Mouse (Mus musculus) heart, postnatal 0 days (tissue): ENCODE measurements around the gene Cd79b. TPM values are rescaled to one million over a fixed set of nuclear protein-coding genes. Genes with fewer than 3 reads are reported as not detected.
A peak's percentile ranks its signal among the peaks of the same experiment; 100 is the strongest.

ENCODE experiments used
- ATAC-seq: fragments of 200-750 bp; cut with Nextera tagmentation; 2 replicates; pipeline ENCODE4 v1.8.0; 2017; ENCODE audit warnings: low read depth, moderate number of reproducible peaks, moderate library complexity; ENCODE audit not compliant: insufficient read depth
- DNase-seq: peaks from one replicate; pipeline ENCODE4 v3.0.0-alpha.2; 2016; ENCODE audit warnings: low spot score
- H3K27ac ChIP-seq: fragments of 300-500 bp; sonication (generic); 2 replicates; pipeline ENCODE4 v1.5.1; 2014; ENCODE audit warnings: low read depth, mild to moderate bottlenecking
- H3K27me3 ChIP-seq: fragments of 300-500 bp; sonication (generic); 2 replicates; pipeline ENCODE4 v1.6.1; 2014; ENCODE audit warnings: low read length, mixed read lengths; ENCODE audit not compliant: control insufficient read depth, insufficient read depth
- H3K36me3 ChIP-seq: fragments of 300-500 bp; sonication (generic); replicated peaks from 2 replicates; pipeline ENCODE4 v1.6.1; 2014; ENCODE audit warnings: low read length, mixed read lengths; ENCODE audit not compliant: control insufficient read depth, insufficient read depth
- H3K4me1 ChIP-seq: fragments of 300-500 bp; sonication (generic); 2 replicates; pipeline ENCODE4 v1.6.1; 2014; ENCODE audit warnings: antibody characterized with exemption; ENCODE audit not compliant: control insufficient read depth, insufficient read depth
- H3K4me2 ChIP-seq: fragments of 300-500 bp; sonication (generic); 2 replicates; pipeline ENCODE4 v1.6.1; 2014; ENCODE audit warnings: low read depth, mild to moderate bottlenecking, low read length, moderate library complexity
- H3K4me3 ChIP-seq: fragments of 300-500 bp; sonication (generic); 2 replicates; pipeline ENCODE4 v1.5.1; 2014; ENCODE audit warnings: low read depth, low read length
- H3K9ac ChIP-seq: fragments of 300-500 bp; sonication (generic); replicated peaks from 2 replicates; pipeline ENCODE4 v1.6.1; 2014; ENCODE audit warnings: low read depth, low read length, mixed read lengths
- H3K9me3 ChIP-seq: fragments of 300-500 bp; sonication (generic); replicated peaks from 2 replicates; pipeline ENCODE4 v1.6.1; 2016; ENCODE audit warnings: low read length; ENCODE audit not compliant: control insufficient read depth
- CTCF ChIP-seq: IDR thresholded peaks from 2 replicates; pipeline ENCODE4 v1.5.1; 2016; ENCODE audit warnings: antibody characterized with exemption, control low read depth, low read depth
- EP300 ChIP-seq: IDR thresholded peaks from 2 replicates; pipeline ENCODE4 v1.6.1; 2016; ENCODE audit warnings: antibody characterized with exemption, low read depth
- WGBS: fragments of 180-500 bp; shearing (Covaris S2); extraction: QIAGEN DNeasy Blood & Tissue Kit; methylation state at CpG from one replicate; pipeline ENCODE4 v1.1.7; 2014; 5-methylcytosine and 5-hydroxymethylcytosine counted together
- polyA plus RNA-seq: library from polyadenylated mRNA; unstranded; fragments of >200 nt; fragmentation: Nextera tagmentation; extraction: Ambion mirVana; gene quantifications from 2 replicates; pipeline ENCODE4 v1.2.1, GENCODE M21; 2015
- total RNA-seq: library from RNA; depleted of rRNA; stranded (reverse); fragments of >200 nt; gene quantifications from 2 replicates; pipeline ENCODE4 v1.2.3, GENCODE M21; 2014; ENCODE audit warnings: low replicate concordance

The Cd79b gene
- total and polyA plus RNA-seq, 2 experiments from 2014 or later, result 0.19 to 1.2 TPM

DNA sequence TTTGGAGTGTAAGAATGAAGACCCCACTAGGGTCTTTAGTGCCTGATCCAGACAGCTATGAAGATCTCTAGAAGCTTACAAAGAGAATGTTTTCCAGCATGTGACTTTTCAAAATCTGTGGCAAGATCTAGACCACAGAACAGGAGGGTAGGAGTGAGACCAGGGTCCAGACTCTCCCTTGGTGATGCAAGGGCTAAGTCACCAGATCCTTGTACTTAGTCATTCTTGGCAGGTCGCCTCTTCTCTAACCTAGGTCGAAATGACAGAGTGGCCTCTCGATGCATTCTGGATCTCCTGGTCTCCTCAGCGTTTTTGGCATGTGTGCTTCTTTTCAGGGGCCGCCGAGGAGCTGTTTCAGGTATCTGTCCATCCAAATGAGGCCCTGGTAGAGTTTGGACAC lies 32.1 kb downstream of the Cd79b start:
- Histone ChIP-seq H3K36me3 (no peaks in the 10 kb centered on the region), H3K27ac (no peak overlapping the region), H3K27me3 (0 out of 2 replicates have a peak, but pooled peaks cover 4% of the 10 kb centered on the region), H3K4me1 (no peaks in the 10 kb centered on the region), H3K9me3 (no peaks in the 10 kb centered on the region), H3K9ac (no peak overlapping the region), H3K4me3 (no peak overlapping the region), H3K4me2 (no peak overlapping the region)
- TF ChIP-seq CTCF, result no peak
- no peak for TF ChIP-seq EP300
- no peak for DNase-seq
- no peak for ATAC-seq
- WGBS, result 67% methylated on average over 6 of the region's 6 CpGs

DNA sequence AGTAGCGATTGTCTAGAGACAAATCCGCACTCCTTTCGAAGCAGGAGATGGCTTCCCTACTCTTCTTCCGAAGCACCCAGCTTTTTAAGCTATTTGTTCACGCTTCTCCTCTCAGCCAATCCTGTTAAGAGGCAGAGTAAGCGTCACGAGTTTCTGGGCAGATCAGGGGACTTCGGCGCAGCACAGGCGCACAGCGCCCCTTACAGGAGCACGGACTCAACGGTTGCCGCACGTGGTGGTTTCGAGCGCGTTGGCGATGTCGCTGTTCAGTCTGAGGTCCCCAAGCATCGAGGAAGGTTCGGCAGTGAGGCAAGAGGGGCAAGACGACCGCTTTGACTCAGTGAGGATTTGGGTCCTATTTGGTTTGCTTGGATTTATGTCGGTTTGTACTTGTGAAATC lies 38.1 kb downstream of the Cd79b start, which contains the start of gene Tcam1:
Tcam1 (plus strand) TSS at position 219 of the 400 bp plus-strand sequence.
- H3K4me3 ChIP-seq, result no peak within 1 kb of the TSS
- H3K4me2 ChIP-seq, result no peak within 1 kb of the TSS
- no peak within 1 kb of the TSS for H3K9ac ChIP-seq
- peak; percentile 75 for TF ChIP-seq CTCF
- no peak for TF ChIP-seq EP300
- no peaks in the 10 kb centered on the region for H3K9me3 ChIP-seq
- H3K4me1 ChIP-seq, result peaks cover 21% of the 10 kb centered on the region; the same call in 1 of the 2 replicates
- DNase-seq (peak; percentile 94), ATAC-seq (peak; percentile 49; the same call in 1 of the 2 replicates)
- 5% methylated on average over 25 of the region's 25 CpGs for WGBS
- no peaks in the 10 kb centered on the region for H3K36me3 ChIP-seq
- H3K27ac ChIP-seq, result no peak within 1 kb of the TSS
- H3K27me3 ChIP-seq, result 0 out of 2 replicates have a peak, but pooled peaks cover 4% of the 10 kb centered on the region

DNA sequence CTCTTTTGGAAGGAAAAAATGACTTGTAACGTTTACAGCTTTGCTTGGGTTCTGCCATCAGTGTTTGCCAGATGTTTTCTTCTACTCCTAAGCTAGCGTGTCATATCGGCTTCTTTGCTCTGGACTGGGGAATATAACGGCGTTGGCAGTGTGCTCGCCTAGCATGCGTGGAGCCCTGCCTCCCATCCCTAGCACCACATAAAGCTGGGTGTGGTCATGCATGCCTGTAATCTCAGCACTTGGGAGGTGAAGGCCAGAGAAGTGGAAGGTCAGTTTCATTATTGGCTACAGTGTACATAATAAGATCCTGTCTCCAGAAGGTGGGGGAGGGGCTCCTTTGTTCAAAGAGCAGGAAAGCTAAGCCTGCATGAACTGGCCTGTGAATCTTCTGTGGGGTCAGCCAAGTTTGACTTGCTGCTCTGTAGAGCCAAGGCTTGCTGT lies 39.6 kb downstream of the Cd79b start:
- DNase-seq (peak; percentile 13), ATAC-seq (no peak)
- Histone ChIP-seq H3K36me3 (no peaks in the 10 kb centered on the region), H3K27ac (peak overlapping the region; percentile 30; the same call in 1 of the 2 replicates), H3K9me3 (no peaks in the 10 kb centered on the region), H3K4me3 (no peak overlapping the region), H3K27me3 (0 out of 2 replicates have a peak, but pooled peaks cover 4% of the 10 kb centered on the region), H3K4me2 (no peak overlapping the region), H3K9ac (no peak overlapping the region), H3K4me1 (peaks cover 31% of the 10 kb centered on the region)
- 67% methylated on average over 7 of the region's 7 CpGs for WGBS
- no peak for TF ChIP-seq EP300
- no peak for TF ChIP-seq CTCF

DNA sequence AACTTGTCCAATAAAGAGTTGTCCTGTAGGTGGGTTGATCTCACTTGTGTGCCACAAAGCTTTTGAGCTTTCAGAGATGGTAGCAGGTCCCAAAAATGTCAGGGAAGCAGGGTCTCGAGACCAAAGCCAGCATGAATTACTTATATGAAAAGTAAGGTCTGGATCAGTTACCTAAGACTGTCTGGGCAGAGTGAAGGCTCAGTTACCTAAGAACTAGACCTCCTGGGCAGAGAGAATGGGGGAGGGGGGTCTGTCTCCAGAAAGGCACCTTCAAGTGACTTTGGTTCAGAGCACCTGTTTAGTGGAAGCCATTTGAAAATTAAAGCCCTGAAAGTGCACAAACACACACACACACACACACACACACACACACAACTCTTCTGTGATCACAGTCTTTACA lies 40.2 kb downstream of the Cd79b start:
- Histone ChIP-seq H3K9ac (no peak overlapping the region), H3K4me2 (no peak overlapping the region), H3K27me3 (0 out of 2 replicates have a peak, but pooled peaks cover 4% of the 10 kb centered on the region), H3K36me3 (no peaks in the 10 kb centered on the region), H3K9me3 (no peaks in the 10 kb centered on the region), H3K4me3 (no peak overlapping the region), H3K27ac (no peak overlapping the region), H3K4me1 (peaks cover 31% of the 10 kb centered on the region)
- 82% methylated on average over 1 of the region's 1 CpGs for WGBS
- DNase-seq (no peak), ATAC-seq (no peak)
- TF ChIP-seq CTCF (no peak), EP300 (no peak)

DNA sequence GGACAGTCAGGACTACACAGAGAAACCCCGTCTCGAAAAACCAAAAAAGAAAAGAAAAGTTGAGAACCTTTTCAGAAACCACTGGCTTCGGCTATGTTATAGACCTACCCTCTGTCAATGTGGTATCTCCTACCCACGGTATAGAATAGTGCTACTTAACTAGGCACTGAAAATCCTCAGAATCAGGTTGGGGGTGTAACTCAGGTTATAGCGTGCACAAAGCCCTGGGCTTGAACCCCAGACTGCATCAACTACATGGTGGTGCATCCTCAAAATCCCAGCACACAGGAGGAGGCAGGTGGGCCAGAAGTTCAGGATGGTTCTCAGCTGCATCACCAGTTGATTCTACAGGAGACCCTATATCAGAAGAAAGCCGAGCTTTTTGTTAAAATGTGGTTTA lies 40.8 kb downstream of the Cd79b start:
- Histone ChIP-seq H3K27me3 (0 out of 2 replicates have a peak, but pooled peaks cover 4% of the 10 kb centered on the region), H3K36me3 (no peaks in the 10 kb centered on the region), H3K27ac (no peak overlapping the region), H3K4me3 (no peak overlapping the region), H3K4me1 (peaks cover 36% of the 10 kb centered on the region), H3K9me3 (no peaks in the 10 kb centered on the region), H3K4me2 (no peak overlapping the region), H3K9ac (no peak overlapping the region)
- ATAC-seq, result no peak
- TF ChIP-seq CTCF, result no peak
- 96% methylated on average over 6 of the region's 6 CpGs for WGBS
- DNase-seq, result no peak

DNA sequence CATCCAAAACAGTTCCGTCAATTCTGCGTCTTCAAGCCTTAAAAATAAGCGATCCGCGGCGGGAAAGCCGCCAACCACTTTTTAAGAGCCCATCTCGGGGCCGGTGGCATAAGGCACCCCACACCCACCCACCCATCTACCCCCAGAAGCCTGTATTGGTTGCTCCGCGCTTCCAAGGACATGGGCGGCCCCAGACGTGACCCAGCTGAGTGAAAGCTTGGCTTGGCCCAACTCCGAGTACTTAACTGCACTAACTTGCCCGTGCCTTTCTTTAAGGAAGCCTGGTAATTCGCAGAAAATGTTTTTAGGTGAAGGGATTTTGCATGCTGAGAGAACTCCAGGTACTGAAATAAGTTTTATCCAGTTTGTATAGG lies 41.3 kb downstream of the Cd79b start:
- DNase-seq (no peak), ATAC-seq (no peak)
- WGBS, result 12% methylated on average over 16 of the region's 16 CpGs

More for the DNA sequence above, 41.3 kb downstream of the Cd79b start:
- H3K27ac ChIP-seq, result peak overlapping the region; percentile 97
- peak overlapping the region; percentile 53 for H3K9ac ChIP-seq
- H3K27me3 ChIP-seq, result 0 out of 2 replicates have a peak, but pooled peaks cover 2% of the 10 kb centered on the region
- H3K4me3 ChIP-seq, result peak overlapping the region; percentile 99
- H3K4me2 ChIP-seq, result peak overlapping the region; percentile 78
- no peaks in the 10 kb centered on the region for H3K36me3 ChIP-seq
- H3K9me3 ChIP-seq, result no peaks in the 10 kb centered on the region
- TF ChIP-seq CTCF, result no peak
- TF ChIP-seq EP300, result no peak
- peaks cover 39% of the 10 kb centered on the region for H3K4me1 ChIP-seq
